Mouse (Mus musculus): ENCODE data around the gene F930015N05Rik. TPM values are rescaled to one million over a fixed set of nuclear protein-coding genes. Genes with fewer than 3 reads are reported as not detected.

Gene F930015N05Rik
- polyA plus RNA-seq (2017; shearing (Covaris generic)): 0.12 TPM

DNA sequence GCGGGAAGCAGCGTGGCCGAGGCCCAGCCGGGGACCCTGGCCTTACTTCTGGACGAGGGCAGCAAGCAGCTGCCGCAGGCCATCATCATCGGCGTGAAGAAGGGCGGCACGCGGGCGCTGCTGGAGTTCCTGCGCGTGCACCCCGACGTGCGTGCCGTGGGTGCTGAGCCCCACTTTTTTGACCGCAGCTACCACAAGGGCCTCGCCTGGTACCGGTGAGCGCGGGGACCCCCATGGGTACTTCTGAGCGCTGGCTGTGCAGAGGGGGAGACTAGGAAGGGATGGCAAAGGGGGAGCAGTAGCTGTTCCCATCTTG, at the start of gene F930015N05Rik:
TSS of gene F930015N05Rik (minus strand) at position 242 of the 316 bp plus-strand sequence.

DNA sequence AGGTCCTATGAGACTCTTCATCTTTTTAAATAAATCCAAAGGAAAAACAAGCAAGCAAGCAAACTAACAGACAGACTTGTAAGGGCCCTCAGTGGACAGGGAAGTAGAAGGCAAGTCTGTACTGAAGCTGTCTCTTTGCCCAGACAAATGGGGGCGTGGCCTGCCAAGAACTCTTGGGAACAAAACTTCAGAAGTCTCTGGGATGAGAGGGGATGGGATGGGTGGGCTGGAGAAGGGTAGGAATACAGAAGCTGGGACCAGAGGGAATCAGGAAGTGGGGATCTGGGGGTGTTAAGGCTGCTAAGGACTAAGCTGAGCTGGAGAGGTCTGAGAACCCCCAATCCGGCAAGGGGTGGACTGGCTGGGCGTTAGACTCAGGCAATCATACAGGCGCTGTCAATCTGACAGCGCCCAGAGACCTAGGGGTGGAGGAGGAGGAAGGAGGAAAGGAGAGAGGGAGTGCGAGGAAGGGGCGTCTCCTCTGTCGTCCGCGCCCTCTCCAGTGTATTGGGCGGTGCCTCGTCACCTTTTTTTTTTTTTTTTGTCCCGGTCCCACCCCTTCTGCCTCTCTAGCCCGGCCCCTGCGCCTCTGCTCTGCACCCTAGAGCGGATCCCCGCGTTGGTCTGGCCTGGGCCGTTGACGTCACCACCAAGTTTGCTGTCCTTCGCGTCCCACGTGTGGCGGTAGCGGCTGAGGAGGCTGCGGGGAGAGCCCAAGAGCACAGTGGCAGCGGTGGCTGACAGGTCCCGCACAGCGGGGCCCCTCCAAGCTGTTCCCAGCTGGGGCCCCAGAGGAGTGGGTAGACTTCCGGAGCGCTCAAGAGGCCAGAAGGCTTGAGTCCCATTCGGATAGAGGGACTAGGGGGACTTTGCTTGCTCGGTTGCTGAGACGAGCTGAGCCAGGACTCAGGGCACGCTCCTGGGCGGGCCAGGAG, 1.6 kb downstream of the F930015N05Rik start, which contains the start of gene Hs3st3a1:
TSS of gene Hs3st3a1 (plus strand) at position 722 of the 935 bp plus-strand sequence.

Other genes starting within 250 kb of the F930015N05Rik start
- gene Hs3st3a1, start 1.3 kb downstream of the F930015N05Rik start, polyA plus RNA-seq (2017; shearing (Covaris generic)): not detected

Measured in CD4-positive, CD25-positive, alpha-beta regulatory T cell (primary cell).